Mouse (Mus musculus) limb, embryonic 10.5 days (tissue): ENCODE results near the gene Fam83f. TPM values are rescaled to one million over a fixed set of nuclear protein-coding genes. Genes with fewer than 3 reads are reported as not detected.
"Not testable (repeated sequence)": the region's sequence is repeated elsewhere in the genome, so short reads cannot be mapped to it uniquely, and the experiment has no call there.

Experiments
- DNase-seq: peaks from one replicate; pipeline ENCODE4 v3.0.0-alpha.2; 2017; ENCODE audit warnings: low spot score
- H3K27ac ChIP-seq: fragments of 300-500 bp; sonication (generic); 2 replicates; pipeline ENCODE4 v1.5.1; 2016; ENCODE audit warnings: mild to moderate bottlenecking
- H3K27me3 ChIP-seq: fragments of 300-500 bp; sonication (generic); 2 replicates; pipeline ENCODE4 v1.6.1; 2016; ENCODE audit warnings: low read depth, mild to moderate bottlenecking; ENCODE audit not compliant: poor library complexity, severe bottlenecking
- H3K36me3 ChIP-seq: fragments of 300-500 bp; sonication (generic); 2 replicates; pipeline ENCODE4 v1.6.1; 2016; ENCODE audit warnings: mild to moderate bottlenecking, moderate library complexity
- H3K4me1 ChIP-seq: fragments of 300-500 bp; sonication (generic); 2 replicates; pipeline ENCODE4 v1.6.1; 2016
- H3K4me3 ChIP-seq: fragments of 300-500 bp; sonication (generic); 2 replicates; pipeline ENCODE4 v1.5.1; 2016; ENCODE audit warnings: mild to moderate bottlenecking, moderate library complexity
- H3K9me3 ChIP-seq: fragments of 300-500 bp; sonication (generic); replicated peaks from 2 replicates; pipeline ENCODE4 v1.6.1; 2016; ENCODE audit warnings: mild to moderate bottlenecking
- WGBS: fragments of 180-500 bp; shearing (Covaris S2); methylation state at CpG from one replicate; pipeline ENCODE4 v1.1.7; 2016; 5-methylcytosine and 5-hydroxymethylcytosine counted together
- polyA plus RNA-seq: library from polyadenylated mRNA; unstranded; fragments of >200 nt; fragmentation: Nextera tagmentation; extraction: Ambion mirVana; gene quantifications from 2 replicates; pipeline ENCODE4 v1.2.1, GENCODE M21; 2016

Fam83f gene
- polyA plus RNA-seq, 1 experiment from 2014 or later, result 1.2 TPM

- no peaks in the 10 kb centered on the region for H3K27me3 ChIP-seq
- WGBS, result 91% methylated on average over 8 of the region's 8 CpGs
- no peak overlapping the region for H3K4me3 ChIP-seq
- no peak for DNase-seq
- no peaks in the 10 kb centered on the region for H3K9me3 ChIP-seq
- peaks cover 7% of the 10 kb centered on the region for H3K4me1 ChIP-seq
- H3K27ac ChIP-seq, result no peak overlapping the region
- H3K36me3 ChIP-seq, result no peaks in the 10 kb centered on the region
These were observed 45.0 kb downstream of the Fam83f start for GRCm38 (mm10) chr15:80716631-80717135.

DNA sequence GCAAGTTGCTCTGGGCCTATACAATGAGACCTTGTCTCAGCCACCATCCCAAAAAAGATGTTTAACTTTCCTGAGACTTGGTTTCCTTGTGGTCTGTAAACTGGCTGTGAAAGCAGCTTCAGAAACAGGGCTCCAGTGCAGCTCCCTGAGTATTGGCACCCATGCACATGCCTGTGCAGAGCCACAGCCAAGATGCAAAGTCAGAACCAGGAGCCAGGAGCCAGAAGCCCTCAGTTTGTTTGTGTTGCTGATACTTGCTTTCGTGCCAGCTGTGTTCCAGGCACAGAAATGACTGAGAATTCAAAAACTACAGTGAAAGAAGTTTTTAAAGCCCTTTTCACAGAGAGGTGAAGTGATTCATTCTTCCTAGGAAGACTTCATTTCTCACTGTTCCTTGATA is 45.8 kb downstream of the Fam83f start:
- H3K27ac ChIP-seq, result no peak overlapping the region
- H3K27me3 ChIP-seq, result no peaks in the 10 kb centered on the region
- H3K9me3 ChIP-seq, result no peaks in the 10 kb centered on the region
- no peak for DNase-seq
- no peaks in the 10 kb centered on the region for H3K36me3 ChIP-seq
- 73% methylated on average over 1 of the region's 1 CpGs for WGBS
- no peaks in the 10 kb centered on the region; the same call in 1 of the 2 replicates for H3K4me1 ChIP-seq
- H3K4me3 ChIP-seq, result no peak overlapping the region

DNA sequence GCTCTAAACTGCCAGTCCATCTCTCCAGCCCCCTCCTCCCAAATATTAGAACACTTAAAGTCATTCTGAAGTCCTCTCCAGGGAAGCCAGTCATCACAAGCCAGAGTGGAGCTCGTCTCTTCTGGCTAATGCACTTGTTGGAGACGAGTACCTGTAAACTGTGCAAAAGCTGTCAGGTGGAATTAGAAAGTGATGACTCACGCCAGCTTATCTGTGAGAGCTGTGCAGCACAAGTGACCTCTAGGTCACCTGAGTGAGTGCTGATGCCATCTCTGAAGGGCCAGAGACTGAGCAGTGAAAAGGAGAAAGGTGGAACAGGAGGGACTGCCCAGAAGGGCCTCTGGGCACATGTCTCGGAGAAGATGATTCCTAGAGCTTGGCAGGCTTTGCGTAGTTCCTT is 48.6 kb downstream of the Fam83f start:
- no peaks in the 10 kb centered on the region for H3K9me3 ChIP-seq

DNA sequence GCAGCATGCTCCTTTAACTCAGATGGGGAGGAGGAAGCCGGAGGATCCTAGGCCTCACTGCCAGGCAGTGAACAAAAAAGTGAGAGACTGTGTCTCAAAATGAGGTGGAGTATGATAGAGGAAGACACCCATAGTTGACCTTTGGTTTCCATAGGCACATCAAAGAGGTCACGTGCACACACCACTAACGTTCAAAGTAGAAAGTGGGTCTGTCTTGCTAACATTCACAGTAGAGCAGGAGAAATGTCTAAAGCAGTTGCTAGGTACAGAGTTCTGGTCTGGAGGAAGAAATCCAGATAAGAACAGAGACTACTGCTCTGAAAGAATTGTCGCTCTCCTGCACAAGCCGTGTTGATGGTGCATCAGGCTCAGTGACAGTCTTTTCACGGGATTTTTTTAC is 50.2 kb downstream of the Fam83f start:
- no peak overlapping the region for H3K27ac ChIP-seq

More for the DNA sequence above, 48.6 kb downstream of the Fam83f start:
- Histone ChIP-seq H3K36me3 (no peaks in the 10 kb centered on the region), H3K27ac (no peak overlapping the region), H3K27me3 (no peaks in the 10 kb centered on the region), H3K4me1 (no peaks in the 10 kb centered on the region), H3K4me3 (no peak overlapping the region)
- DNase-seq, result no peak
- 73% methylated on average over 5 of the region's 5 CpGs for WGBS

DNA sequence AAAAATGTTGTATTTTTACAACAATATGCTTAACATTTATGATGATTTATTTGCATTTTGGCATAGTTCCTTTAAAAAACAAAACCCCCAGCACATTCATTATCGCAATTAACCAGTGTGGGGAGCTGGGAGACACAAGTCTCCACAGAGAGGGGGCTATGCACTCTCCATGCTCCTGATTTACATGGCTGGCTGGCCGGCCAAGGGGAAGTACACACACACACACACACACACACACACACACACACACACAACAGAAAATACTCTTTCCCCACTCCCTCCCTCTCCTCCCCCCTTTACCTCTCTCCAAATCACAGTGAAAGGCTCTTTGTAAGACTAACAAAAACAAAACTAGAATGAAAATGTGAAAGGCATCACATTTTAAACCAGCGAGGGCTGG is 50.7 kb downstream of the Fam83f start:
- DNase-seq, result no peak
- Histone ChIP-seq H3K4me3 (no peak overlapping the region), H3K27ac (no peak overlapping the region), H3K27me3 (no peaks in the 10 kb centered on the region), H3K36me3 (no peaks in the 10 kb centered on the region), H3K4me1 (no peaks in the 10 kb centered on the region), H3K9me3 (no peaks in the 10 kb centered on the region)
- 75% methylated on average over 3 of the region's 3 CpGs for WGBS

More for the DNA sequence above, 50.2 kb downstream of the Fam83f start:
- H3K9me3 ChIP-seq, result no peaks in the 10 kb centered on the region
- WGBS, result 81% methylated on average over 6 of the region's 6 CpGs
- no peaks in the 10 kb centered on the region for H3K27me3 ChIP-seq
- no peak for DNase-seq
- H3K4me3 ChIP-seq, result no peak overlapping the region
- H3K36me3 ChIP-seq, result no peaks in the 10 kb centered on the region
- H3K4me1 ChIP-seq, result no peaks in the 10 kb centered on the region

- DNase-seq, result no peak
- Histone ChIP-seq H3K9me3 (no peaks in the 10 kb centered on the region), H3K4me1 (no peaks in the 10 kb centered on the region), H3K27ac (no peak overlapping the region), H3K27me3 (no peaks in the 10 kb centered on the region), H3K4me3 (no peak overlapping the region), H3K36me3 (no peaks in the 10 kb centered on the region)
- WGBS, result 77% methylated on average over 2 of the region's 2 CpGs
These were observed 57.8 kb downstream of the Fam83f start for GRCm38 (mm10) chr15:80729477-80729876.

GRCm38 (mm10) chr15:80731043-80731442 is 59.4 kb downstream of the Fam83f start:
- no peaks in the 10 kb centered on the region for H3K36me3 ChIP-seq
- H3K27ac ChIP-seq, result no peak overlapping the region
- H3K4me1 ChIP-seq, result no peaks in the 10 kb centered on the region
- H3K9me3 ChIP-seq, result no peaks in the 10 kb centered on the region
- H3K27me3 ChIP-seq, result no peaks in the 10 kb centered on the region
- no peak for DNase-seq
- H3K4me3 ChIP-seq, result no peak overlapping the region
- WGBS, result 97% methylated on average over 1 of the region's 1 CpGs

DNA sequence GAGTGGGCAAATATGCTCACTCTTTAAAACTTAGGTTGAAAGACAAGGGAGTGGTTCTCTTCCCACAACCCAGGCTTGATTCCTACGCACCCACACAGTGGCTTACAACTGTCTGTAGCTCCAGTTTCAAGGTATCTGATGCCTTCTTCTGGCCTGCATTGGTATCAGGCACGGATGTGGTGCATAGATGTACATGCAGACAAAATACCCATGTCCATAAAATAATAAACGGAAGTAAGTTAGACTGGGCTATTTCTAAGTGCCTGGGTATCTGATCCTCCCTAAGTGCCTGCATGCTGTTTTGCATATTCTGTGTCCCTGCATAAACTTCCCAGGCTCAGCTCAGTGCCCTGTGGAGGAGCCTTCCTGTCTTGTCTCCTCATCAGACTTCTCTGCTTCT is 59.9 kb downstream of the Fam83f start:
- H3K9me3 ChIP-seq, result no peaks in the 10 kb centered on the region
- H3K36me3 ChIP-seq, result no peaks in the 10 kb centered on the region
- no peak overlapping the region for H3K4me3 ChIP-seq
- DNase-seq, result no peak
- H3K4me1 ChIP-seq, result no peaks in the 10 kb centered on the region
- no peak overlapping the region for H3K27ac ChIP-seq
- H3K27me3 ChIP-seq, result no peaks in the 10 kb centered on the region
- 80% methylated on average over 3 of the region's 3 CpGs for WGBS

DNA sequence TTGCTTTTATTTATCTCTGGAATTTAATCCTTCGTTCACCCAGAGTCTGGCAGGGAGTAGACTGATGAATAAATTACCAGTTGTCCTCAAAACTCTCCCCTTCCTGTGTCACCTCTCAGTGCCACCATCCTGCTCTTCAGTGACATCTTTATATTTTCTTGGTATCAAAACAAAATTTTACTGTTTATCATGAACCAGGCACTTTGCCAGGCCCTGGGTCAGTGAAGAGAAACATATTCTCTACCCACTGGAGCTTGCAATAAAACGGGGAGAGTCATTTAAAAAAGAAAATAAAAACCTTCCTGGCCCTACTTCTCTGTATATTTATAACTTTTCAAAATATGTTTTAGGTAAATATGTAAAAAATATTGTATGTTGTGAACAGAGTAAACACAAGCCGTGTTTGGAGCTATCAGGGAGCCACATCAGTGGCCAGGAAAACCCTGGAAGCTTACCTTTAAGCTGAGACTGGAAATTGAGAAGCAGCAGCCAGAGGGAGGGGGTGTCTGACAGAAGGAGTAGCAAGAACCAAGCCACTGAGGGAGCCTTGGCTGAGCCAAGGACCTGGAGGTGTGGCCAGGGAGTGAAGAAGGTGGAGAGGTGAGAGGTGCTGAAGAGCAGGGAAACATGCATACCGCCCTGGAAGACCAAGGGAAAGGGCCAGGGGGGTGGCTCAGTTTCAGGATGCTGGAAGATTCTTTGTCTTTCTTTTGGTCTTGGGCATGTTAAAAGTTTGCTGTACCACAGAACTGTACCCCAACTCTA is 60.8 kb downstream of the Fam83f start:
- no peaks in the 10 kb centered on the region for H3K9me3 ChIP-seq
- no peaks in the 10 kb centered on the region for H3K27me3 ChIP-seq
- H3K36me3 ChIP-seq, result no peaks in the 10 kb centered on the region
- no peak overlapping the region for H3K27ac ChIP-seq
- no peaks in the 10 kb centered on the region for H3K4me1 ChIP-seq
- no peak for DNase-seq
- WGBS, result 59% methylated on average over 4 of the region's 4 CpGs
- H3K4me3 ChIP-seq, result no peak overlapping the region

DNA sequence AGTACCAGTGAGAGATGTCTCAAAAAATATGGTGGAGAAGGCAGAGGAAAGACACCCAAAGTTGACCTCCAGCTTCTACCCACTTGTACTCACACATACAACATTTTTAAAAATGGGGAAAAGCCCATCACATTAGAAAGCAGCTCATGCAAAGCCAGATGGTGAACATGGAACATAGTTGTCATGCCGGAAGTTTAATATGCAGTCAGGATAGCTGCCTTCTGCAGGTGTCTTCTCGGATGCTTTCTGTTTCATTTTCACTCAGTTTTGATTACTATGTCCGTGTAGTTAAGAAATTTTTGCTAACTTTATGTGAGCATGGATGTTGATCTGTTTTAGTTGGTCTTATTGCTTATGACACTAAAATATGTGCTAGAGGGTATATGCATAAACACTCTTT is 63.7 kb downstream of the Fam83f start:
- H3K27ac ChIP-seq, result no peak overlapping the region
- H3K36me3 ChIP-seq, result no peaks in the 10 kb centered on the region
- no peaks in the 10 kb centered on the region for H3K4me1 ChIP-seq
- WGBS, result 86% methylated on average over 3 of the region's 3 CpGs
- H3K4me3 ChIP-seq, result no peak overlapping the region
- DNase-seq, result no peak
- no peaks in the 10 kb centered on the region for H3K27me3 ChIP-seq
- H3K9me3 ChIP-seq, result no peaks in the 10 kb centered on the region

DNA sequence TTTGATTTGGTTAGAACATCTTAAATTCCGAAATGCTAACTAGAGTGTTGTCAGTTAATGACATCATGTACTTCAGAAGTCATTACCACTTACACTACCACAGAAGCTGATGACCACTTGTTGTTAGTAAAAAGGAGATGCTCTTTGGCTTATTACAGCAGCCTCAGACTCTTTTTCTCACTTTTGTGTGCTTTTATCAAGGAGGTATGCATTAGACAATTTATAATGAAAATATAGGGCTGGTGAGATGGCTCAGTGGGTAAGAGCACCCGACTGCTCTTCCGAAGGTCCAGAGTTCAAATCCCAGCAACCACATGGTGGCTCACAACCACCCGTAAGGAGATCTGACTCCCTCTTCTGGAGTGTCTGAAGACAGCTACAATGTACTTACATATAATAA is 64.1 kb downstream of the Fam83f start:
- H3K36me3 ChIP-seq, H3K9me3 ChIP-seq, DNase-seq, H3K4me3 ChIP-seq, H3K27ac ChIP-seq, H3K4me1 ChIP-seq, H3K27me3 ChIP-seq: not testable (repeated sequence)
- 85% methylated on average over 4 of the region's 4 CpGs for WGBS

DNA sequence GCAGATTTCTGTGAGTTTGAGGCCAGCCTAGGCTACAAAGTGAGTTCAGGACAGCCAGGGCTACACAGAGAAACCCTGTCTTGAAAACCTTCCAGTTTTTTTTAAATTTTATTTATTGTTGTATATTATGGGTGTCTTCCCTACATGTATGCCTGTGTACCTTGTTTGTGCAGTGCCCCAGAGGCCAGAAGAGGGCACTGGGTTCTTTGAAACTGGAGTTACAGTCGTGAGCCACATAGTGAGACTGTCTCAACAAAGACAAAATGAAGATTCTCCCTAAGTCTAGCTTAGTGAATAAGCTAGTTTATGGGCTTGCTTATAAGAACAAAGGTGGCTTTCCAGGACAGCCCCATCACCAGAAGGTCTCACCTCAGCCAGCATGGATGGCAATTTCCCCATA is 64.9 kb downstream of the Fam83f start:
- WGBS, result 63% methylated on average over 1 of the region's 1 CpGs
- Histone ChIP-seq H3K27me3 (no peaks in the 10 kb centered on the region), H3K27ac (no peak overlapping the region), H3K4me3 (no peak overlapping the region), H3K9me3 (no peaks in the 10 kb centered on the region), H3K4me1 (no peaks in the 10 kb centered on the region), H3K36me3 (no peaks in the 10 kb centered on the region)
- DNase-seq, result no peak

- H3K36me3 ChIP-seq, result no peaks in the 10 kb centered on the region
- H3K27ac ChIP-seq, result no peak overlapping the region
- no peaks in the 10 kb centered on the region for H3K27me3 ChIP-seq
- WGBS, result 98% methylated on average over 2 of the region's 2 CpGs
- H3K4me1 ChIP-seq, result no peaks in the 10 kb centered on the region
- H3K4me3 ChIP-seq, result no peak overlapping the region
- H3K9me3 ChIP-seq, result no peaks in the 10 kb centered on the region
- DNase-seq, result no peak
These were observed 66.6 kb downstream of the Fam83f start for GRCm38 (mm10) chr15:80738244-80738643.

GRCm38 (mm10) chr15:80739972-80740371 is 68.3 kb downstream of the Fam83f start:
- WGBS, result 90% methylated on average over 1 of the region's 1 CpGs
- Histone ChIP-seq H3K27me3 (no peaks in the 10 kb centered on the region), H3K4me3 (no peak overlapping the region), H3K27ac (no peak overlapping the region), H3K4me1 (no peaks in the 10 kb centered on the region), H3K9me3 (no peaks in the 10 kb centered on the region), H3K36me3 (no peaks in the 10 kb centered on the region)
- DNase-seq, result no peak
